ENCODE assay signal across 8 mouse cellular contexts in the genomic region with DNA sequence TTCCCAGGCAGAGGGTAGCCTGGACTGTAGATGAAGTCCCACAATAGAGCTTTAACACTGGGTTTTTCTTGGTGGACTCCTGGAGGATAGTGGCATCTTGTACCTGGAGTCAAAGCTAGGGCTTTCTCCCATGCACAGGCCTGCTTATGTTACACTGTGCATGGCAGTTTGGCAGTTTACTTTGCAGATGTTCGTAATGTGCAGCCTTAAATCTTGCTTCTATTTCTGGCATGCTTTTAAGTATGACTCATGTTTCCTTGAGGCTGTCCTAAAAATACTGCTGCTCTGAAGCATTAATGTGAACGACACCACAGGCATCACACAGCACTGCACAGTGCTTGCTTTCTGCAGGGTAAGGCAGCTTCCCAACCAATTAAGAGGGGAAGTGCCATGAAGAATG. TPM values are rescaled to one million over a fixed set of nuclear protein-coding genes. Genes with fewer than 3 reads are reported as not detected.
DNase-seq lines count a peak whose midpoint lies in the region; ATAC-seq lines count a peak whose summit lies in the region.

No protein-coding gene starts in this region.

- DNase-seq in frontal cortex, postnatal 25 days (ENCODE audit: low spot score in 2 of 2), result no peak
- DNase-seq in 3134 (ENCODE audit: extremely low read depth, insufficient read length, low spot score), result peak; percentile 55
- peak; percentile 23 for DNase-seq in lung, postnatal 36 days
- no peak for DNase-seq in layer of hippocampus, postnatal 25 days (ENCODE audit: extremely low spot score in 1 of 2, low spot score in 1 of 2)

- peak; percentile 97 for ATAC-seq in frontal cortex, adult (ENCODE audit: low TSS enrichment)
- peak; percentile 81 for ATAC-seq in common myeloid progenitor, adult 5-6 weeks (replicated peaks; ENCODE audit: low read depth, poor library complexity, severe bottlenecking)
- ATAC-seq in hematopoietic stem cell, adult 5-6 weeks (replicated peaks in 1 of 2; ENCODE audit: insufficient read depth in 1 of 2, low FRiP score in 2 of 2, low TSS enrichment in 1 of 2, low read depth in 1 of 2, poor library complexity in 2 of 2, severe bottlenecking in 2 of 2), result peak; percentile 64 to 83
- ATAC-seq in activated CD4-positive, CD25-positive, alpha-beta regulatory T cell, adult 4 months, result no peak

RNA-seq across cellular contexts. Expression of gene Vwa8, which starts 51.9 kb away (rescaled TPM):
- 22.3 and 23.5 TPM in 2 replicates for total RNA-seq in common myeloid progenitor, adult 5-6 weeks (2017)
- total RNA-seq in hematopoietic stem cell, adult 5-6 weeks (2017), result 22.5 and 34.7 TPM in 2 replicates
- 1 to 10 TPM; 7.2 to 8.4 TPM for polyA plus RNA-seq in activated CD4-positive, CD25-positive, alpha-beta regulatory T cell, adult 4 months (2017; shearing (Covaris generic))
- 10 to 100 TPM; 23.3 to 28.0 TPM for total RNA-seq in layer of hippocampus, postnatal 25 days (2021)

Comparison
In these comparisons a context has a peak if more than half of its experiments do, and no peak if none do; other contexts are left out.
1. DNase-seq: peak in 3134 (single experiment) and lung, postnatal 36 days (single experiment); none in frontal cortex, postnatal 25 days (0 of 2) and layer of hippocampus, postnatal 25 days (0 of 2).